Mouse (Mus musculus): ENCODE results near the gene 1300017J02Rik. TPM values are rescaled to one million over a fixed set of nuclear protein-coding genes. Genes with fewer than 3 reads are reported as not detected.
A peak's percentile ranks its signal among the peaks of the same experiment; 100 is the strongest.

The 1300017J02Rik gene
- polyA plus RNA-seq, 1 experiment from 2014 or later: 1.5 TPM

- H3K4me1 ChIP-seq: peaks cover 11% of the 10 kb centered on the region
- WGBS: 90% methylated on average over 5 of the region's 5 CpGs
- H3K9me3 ChIP-seq (replicated peaks): no peaks in the 10 kb centered on the region
- H3K27me3 ChIP-seq (replicated peaks): no peaks in the 10 kb centered on the region
- no peak overlapping the region for H3K4me3 ChIP-seq (replicated peaks)
- H3K36me3 ChIP-seq: no peaks in the 10 kb centered on the region
- no peak overlapping the region for H3K27ac ChIP-seq (replicated peaks)
- ATAC-seq (ENCODE audit: low FRiP score): no peak
- no peak overlapping the region for H3K9ac ChIP-seq (replicated peaks)
- no peak overlapping the region for H3K4me2 ChIP-seq
Measured at GRCm38 (mm10) chr9:103205786-103206185, 99.1 kb downstream of the 1300017J02Rik start.

GRCm38 (mm10) chr9:103201561-103202260 lies 103.2 kb downstream of the 1300017J02Rik start, which contains the start of gene Srprb:
Gene Srprb, minus strand, starts transcription at chr9:103202137.
- peaks cover 9% of the 10 kb centered on the region for H3K4me1 ChIP-seq
- H3K4me3 ChIP-seq (replicated peaks): peak within 1 kb of the TSS; percentile 69
- H3K4me2 ChIP-seq: peak within 1 kb of the TSS; percentile 66
- no peaks in the 10 kb centered on the region for H3K27me3 ChIP-seq (replicated peaks)
- H3K9ac ChIP-seq (replicated peaks): peak within 1 kb of the TSS; percentile 63
- under 1% methylated on average over 45 of the region's 45 CpGs for WGBS
- no peaks in the 10 kb centered on the region for H3K9me3 ChIP-seq (replicated peaks)
- H3K36me3 ChIP-seq: peaks cover 16% of the 10 kb centered on the region
- peak; percentile 98 for ATAC-seq (ENCODE audit: low FRiP score)
- H3K27ac ChIP-seq (replicated peaks): peak within 1 kb of the TSS; percentile 82

Other genes starting within 250 kb of the 1300017J02Rik start
- gene Rab6b, start 193.3 kb downstream of the 1300017J02Rik start, polyA plus RNA-seq (2015; fragmentation: Nextera tagmentation; extraction: Ambion mirVana): 105 and 117 TPM in 2 replicates
- 58.5 and 60.9 TPM in 2 replicates for gene Srprb, start 102.9 kb downstream of the 1300017J02Rik start, polyA plus RNA-seq (2015; fragmentation: Nextera tagmentation; extraction: Ambion mirVana)
- 0.35 TPM in 1 of 2 replicates, not detected in the other for gene Gm20425, start 74.8 kb downstream of the 1300017J02Rik start, polyA plus RNA-seq (2015; fragmentation: Nextera tagmentation; extraction: Ambion mirVana)
- 38.9 and 52.8 TPM in 2 replicates for gene Trf, start 74.6 kb downstream of the 1300017J02Rik start, polyA plus RNA-seq (2015; fragmentation: Nextera tagmentation; extraction: Ambion mirVana)
- 17.6 and 31.5 TPM in 2 replicates for gene Topbp1, start 133 bp upstream of the 1300017J02Rik start, polyA plus RNA-seq (2015; fragmentation: Nextera tagmentation; extraction: Ambion mirVana)
- 89.9 and 101 TPM in 2 replicates for gene Cdv3, start 60.8 kb upstream of the 1300017J02Rik start, polyA plus RNA-seq (2015; fragmentation: Nextera tagmentation; extraction: Ambion mirVana)
- gene Bfsp2, start 175.3 kb upstream of the 1300017J02Rik start, polyA plus RNA-seq (2015; fragmentation: Nextera tagmentation; extraction: Ambion mirVana): 2.5 and 2.7 TPM in 2 replicates

Measured in neural tube, embryonic 15.5 days (tissue).